Mouse (Mus musculus): ENCODE data around the gene Tra2a. TPM values are rescaled to one million over a fixed set of nuclear protein-coding genes. Genes with fewer than 3 reads are reported as not detected.
A peak's percentile ranks its signal among the peaks of the same experiment; 100 is the strongest.
"Not testable (repeated sequence)": the region's sequence is repeated elsewhere in the genome, so short reads cannot be mapped to it uniquely, and the experiment has no call there.

The Tra2a gene
- polyA plus RNA-seq, 1 experiment from 2014 or later, result 148 TPM

DNA sequence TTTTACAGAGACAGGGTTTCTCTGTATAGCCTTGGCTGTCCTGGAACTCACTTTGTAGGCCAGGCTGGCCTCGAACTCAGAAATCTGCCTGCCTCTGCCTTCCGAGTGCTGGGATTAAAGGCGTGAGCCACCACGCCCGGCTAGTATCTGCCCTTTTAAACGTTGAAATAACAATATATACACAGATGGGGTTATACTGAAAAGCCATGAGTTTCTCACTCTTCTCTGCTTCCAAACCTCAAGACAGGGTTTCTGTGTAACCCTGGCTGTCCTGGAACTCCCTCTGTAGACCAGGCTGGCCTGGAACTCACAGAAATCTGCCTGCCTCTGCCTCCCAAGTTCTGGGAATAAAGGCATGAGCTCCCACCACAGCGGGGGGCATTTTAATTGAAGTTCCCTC, 613 bp upstream of the Tra2a start:
- WGBS, result 92% methylated on average over 7 of the region's 7 CpGs
- H3K4me2 ChIP-seq (replicated peaks), result peak overlapping the region; percentile 70; the same call in 1 of the 2 replicates
- not testable (repeated sequence) for H3K4me3 ChIP-seq

DNA sequence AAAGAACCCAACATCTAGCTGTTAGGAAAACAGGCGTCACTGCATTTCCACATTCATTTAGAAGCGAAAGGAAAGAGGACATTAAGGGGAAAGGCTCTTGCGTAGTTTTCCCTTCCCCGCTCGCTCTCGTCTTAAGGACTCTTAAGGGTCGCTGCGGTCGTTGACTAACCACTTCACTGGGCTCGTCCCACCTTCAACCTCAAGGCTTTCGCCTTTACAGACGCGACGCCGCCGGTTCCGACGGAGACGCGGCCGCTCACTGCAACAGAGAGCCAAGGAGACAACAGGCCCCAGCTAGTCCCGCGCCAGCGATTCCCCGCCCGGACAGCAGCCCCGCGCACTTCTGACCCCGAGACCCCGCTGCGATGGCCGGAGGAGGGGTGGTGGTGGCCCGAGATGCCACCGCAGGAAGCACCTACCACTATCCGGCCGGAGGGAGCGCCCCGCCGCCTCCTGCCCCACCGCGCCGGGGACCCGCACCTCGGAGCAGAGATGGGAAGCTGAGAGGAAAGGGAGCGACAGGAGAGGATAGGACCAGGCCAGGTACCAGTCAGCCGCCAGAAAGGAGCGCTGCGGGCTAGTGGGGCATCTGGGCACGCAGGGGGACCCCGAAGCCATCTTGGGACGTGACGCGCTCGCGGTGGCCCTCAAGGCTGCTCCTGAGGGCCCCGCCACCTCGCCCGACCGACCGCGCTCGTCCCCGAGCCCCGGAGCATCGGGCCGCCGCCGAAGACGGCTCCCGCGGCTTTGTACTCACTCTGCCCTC, 569 bp downstream of the Tra2a start:
- Histone ChIP-seq H3K4me1 (peaks cover 23% of the 10 kb centered on the region), H3K4me3 (peak overlapping the region; percentile 100), H3K27ac (peak overlapping the region; percentile 98), H3K9ac (peak overlapping the region; percentile 99), H3K9me3 (replicated peaks) (no peaks in the 10 kb centered on the region), H3K36me3 (no peaks in the 10 kb centered on the region), H3K27me3 (no peaks in the 10 kb centered on the region), H3K4me2 (replicated peaks) (peak overlapping the region; percentile 70)
- ATAC-seq (ENCODE audit: low FRiP score), result peak; percentile 87
- WGBS, result under 1% methylated on average over 64 of the region's 71 CpGs

More for the DNA sequence above, 613 bp upstream of the Tra2a start:
- not testable (repeated sequence) for H3K9ac ChIP-seq; ATAC-seq (ENCODE audit: low FRiP score); H3K36me3 ChIP-seq; H3K27me3 ChIP-seq; H3K27ac ChIP-seq; H3K9me3 ChIP-seq (replicated peaks)
- H3K4me1 ChIP-seq, result peaks cover 23% of the 10 kb centered on the region

DNA sequence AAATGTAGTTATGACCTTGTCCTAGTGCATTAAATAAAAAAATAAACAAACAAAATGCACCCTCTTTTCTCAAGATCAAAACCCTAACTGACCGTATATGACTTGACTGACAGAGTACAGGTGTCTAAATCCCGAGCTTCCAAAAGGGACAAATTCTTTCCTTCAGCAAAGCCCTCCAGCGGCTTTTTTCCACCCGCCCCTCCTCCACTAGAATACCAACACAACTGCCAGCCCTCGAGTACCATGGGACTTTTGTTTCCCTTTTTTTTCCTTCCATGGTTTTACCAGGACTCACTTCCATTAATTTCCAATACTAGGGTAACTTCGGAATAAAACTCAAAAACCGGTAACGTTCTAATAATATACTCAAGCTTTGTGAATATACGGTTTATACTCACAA, 1.4 kb downstream of the Tra2a start:
- no peak for ATAC-seq (ENCODE audit: low FRiP score)
- no peaks in the 10 kb centered on the region for H3K36me3 ChIP-seq
- H3K27ac ChIP-seq, result no peak overlapping the region
- under 1% methylated on average over 9 of the region's 9 CpGs for WGBS
- peak overlapping the region; percentile 100 for H3K4me3 ChIP-seq
- H3K9me3 ChIP-seq (replicated peaks), result no peaks in the 10 kb centered on the region
- H3K4me2 ChIP-seq (replicated peaks), result peak overlapping the region; percentile 70
- peaks cover 25% of the 10 kb centered on the region for H3K4me1 ChIP-seq
- H3K9ac ChIP-seq, result peak overlapping the region; percentile 99
- H3K27me3 ChIP-seq, result no peaks in the 10 kb centered on the region

DNA sequence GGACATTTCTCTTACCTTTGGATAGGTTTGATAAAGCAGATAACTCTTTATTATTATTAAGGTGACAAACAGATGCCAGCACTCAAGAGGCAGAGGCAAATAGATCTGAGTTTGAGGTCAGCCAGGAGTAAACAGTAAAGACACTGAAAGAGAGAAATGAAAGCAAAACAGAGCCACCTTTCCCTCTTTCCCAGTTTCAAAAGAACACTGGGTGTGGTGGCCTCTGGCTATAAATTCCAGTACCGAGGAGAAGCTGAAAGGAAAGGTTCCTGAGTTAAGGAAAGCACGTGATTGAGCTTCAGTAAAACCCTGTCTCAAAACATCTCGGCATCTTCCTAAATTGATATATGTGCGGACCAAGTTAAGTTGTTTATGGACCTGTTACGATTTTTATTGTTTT, 4.1 kb downstream of the Tra2a start:
- no peak for ATAC-seq (ENCODE audit: low FRiP score)
- 71% methylated on average over 5 of the region's 5 CpGs for WGBS
- Histone ChIP-seq H3K9ac (no peak overlapping the region), H3K27me3 (no peaks in the 10 kb centered on the region), H3K36me3 (no peaks in the 10 kb centered on the region), H3K4me1 (peaks cover 25% of the 10 kb centered on the region), H3K9me3 (replicated peaks) (no peaks in the 10 kb centered on the region), H3K27ac (no peak overlapping the region), H3K4me3 (no peak overlapping the region), H3K4me2 (replicated peaks) (no peak overlapping the region)

DNA sequence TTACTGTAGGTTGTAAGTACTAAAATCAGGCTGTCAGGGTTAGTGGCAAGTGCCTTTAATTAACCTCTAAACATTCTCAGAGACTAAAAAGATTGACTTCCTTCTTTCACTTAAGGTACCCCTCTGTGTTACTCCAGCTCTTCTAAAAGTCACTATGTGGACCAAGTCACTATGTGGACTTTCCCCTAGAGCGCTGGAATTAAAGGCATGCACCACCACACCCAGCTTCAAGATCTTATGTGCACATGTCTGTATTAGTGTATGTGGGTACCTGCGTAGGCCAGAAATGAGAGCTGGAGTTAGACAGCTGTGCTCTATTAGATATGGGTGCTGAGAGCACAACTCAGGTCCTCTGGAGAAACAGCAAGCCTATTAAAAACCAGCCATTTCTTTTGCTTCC, 6.0 kb downstream of the Tra2a start:
- H3K4me3 ChIP-seq, result no peak overlapping the region
- H3K27ac ChIP-seq, result no peak overlapping the region
- no peaks in the 10 kb centered on the region for H3K27me3 ChIP-seq
- H3K36me3 ChIP-seq, result no peaks in the 10 kb centered on the region
- no peak overlapping the region for H3K9ac ChIP-seq
- no peak overlapping the region for H3K4me2 ChIP-seq (replicated peaks)
- WGBS, result 92% methylated on average over 2 of the region's 2 CpGs
- ATAC-seq (ENCODE audit: low FRiP score), result no peak
- H3K9me3 ChIP-seq (replicated peaks), result no peaks in the 10 kb centered on the region
- H3K4me1 ChIP-seq, result peaks cover 25% of the 10 kb centered on the region

DNA sequence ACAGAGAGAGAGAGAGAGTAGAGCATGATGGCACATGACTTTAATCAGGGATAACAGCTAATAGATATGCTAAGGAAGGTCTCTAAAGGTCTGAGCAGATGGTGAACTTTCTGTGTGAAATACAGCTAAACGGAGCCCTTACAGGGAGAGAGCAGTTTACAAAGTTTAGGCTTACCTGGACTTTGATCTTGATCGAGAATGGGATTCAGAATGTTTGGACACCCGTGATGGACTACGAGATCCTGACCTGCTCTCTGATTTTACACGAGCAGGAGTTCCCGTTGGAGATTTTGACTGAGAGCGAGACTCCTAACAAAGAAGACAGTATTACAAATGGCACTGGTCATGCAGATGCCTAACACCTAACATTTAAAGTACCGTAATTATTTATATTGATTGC, 11.6 kb downstream of the Tra2a start:
- Histone ChIP-seq H3K27ac (no peak overlapping the region), H3K9ac (no peak overlapping the region), H3K4me3 (no peak overlapping the region), H3K9me3 (replicated peaks) (no peaks in the 10 kb centered on the region), H3K27me3 (no peaks in the 10 kb centered on the region), H3K4me1 (no peaks in the 10 kb centered on the region), H3K36me3 (peaks cover 37% of the 10 kb centered on the region), H3K4me2 (replicated peaks) (no peak overlapping the region)
- no peak for ATAC-seq (ENCODE audit: low FRiP score)
- 93% methylated on average over 8 of the region's 8 CpGs for WGBS

DNA sequence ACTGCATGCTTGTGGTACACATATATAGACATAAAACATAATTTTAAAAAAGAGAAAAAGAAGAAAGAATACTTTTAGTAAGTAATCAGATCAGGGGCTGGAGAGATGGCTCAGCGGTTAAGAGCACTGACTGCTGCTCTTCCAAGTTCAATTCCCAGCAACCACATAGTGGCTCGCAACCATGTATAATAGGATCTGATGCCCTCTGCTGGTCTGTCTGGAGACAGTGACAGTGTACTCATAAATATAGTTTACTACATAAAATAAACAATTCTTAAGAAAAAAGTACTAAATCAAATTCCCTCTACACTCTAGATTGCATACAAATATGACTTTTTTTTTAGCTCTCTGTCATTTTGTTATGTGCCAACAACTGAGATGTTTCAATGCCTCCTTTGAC, 12.6 kb downstream of the Tra2a start:
- Histone ChIP-seq H3K27me3 (no peaks in the 10 kb centered on the region), H3K4me3 (no peak overlapping the region), H3K27ac (no peak overlapping the region), H3K9ac (no peak overlapping the region), H3K4me2 (replicated peaks) (no peak overlapping the region), H3K9me3 (replicated peaks) (no peaks in the 10 kb centered on the region), H3K4me1 (no peaks in the 10 kb centered on the region), H3K36me3 (peaks cover 43% of the 10 kb centered on the region)
- WGBS, result 98% methylated on average over 2 of the region's 2 CpGs
- ATAC-seq (ENCODE audit: low FRiP score), result no peak

DNA sequence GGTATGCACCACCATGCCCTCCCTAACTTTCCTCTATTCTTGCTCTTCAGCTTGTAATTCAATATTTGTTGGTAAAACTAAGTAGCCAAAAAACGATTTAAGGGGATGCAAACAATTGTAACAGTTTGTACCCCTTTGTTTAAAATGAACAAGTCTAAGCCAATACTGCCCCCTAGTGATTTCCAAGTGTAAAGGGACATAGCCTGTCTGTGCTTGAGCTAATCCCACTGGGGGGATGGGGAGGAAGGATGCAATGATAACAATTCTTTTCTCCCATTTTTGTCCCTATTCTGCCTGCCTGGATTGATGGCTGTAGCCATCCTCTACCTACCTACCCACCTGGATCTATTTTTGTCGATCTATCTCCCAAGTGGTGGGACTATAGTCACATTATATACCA, 16.6 kb downstream of the Tra2a start:
- peak; percentile 48; the same call in 1 of the 2 replicates for ATAC-seq (ENCODE audit: low FRiP score)
- WGBS, result 61% methylated on average over 2 of the region's 2 CpGs
- no peaks in the 10 kb centered on the region for H3K9me3 ChIP-seq (replicated peaks)

DNA sequence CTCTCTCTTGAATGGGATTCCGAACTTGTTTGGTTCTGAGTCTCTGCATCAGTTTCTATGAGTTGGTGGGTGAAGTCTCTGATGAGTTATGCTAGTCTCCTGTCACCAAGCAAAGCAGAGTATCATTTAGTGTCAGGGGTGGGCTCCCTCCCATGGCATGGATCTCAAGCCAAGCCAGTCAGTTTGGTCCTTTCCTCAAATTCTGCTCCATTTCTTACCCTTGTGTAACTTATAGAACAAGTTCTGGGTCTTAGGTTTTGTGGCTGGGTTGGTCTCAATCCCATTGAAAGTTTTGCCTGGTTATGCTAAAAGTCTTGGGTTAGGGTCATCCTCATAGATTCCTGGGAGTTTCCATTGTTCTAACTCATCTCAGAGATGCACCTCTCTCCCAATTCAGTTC, 21.5 kb downstream of the Tra2a start:
- Histone ChIP-seq H3K4me3 (no peak overlapping the region), H3K27me3 (no peaks in the 10 kb centered on the region), H3K4me1 (no peaks in the 10 kb centered on the region), H3K9ac (no peak overlapping the region), H3K4me2 (replicated peaks) (no peak overlapping the region), H3K9me3 (replicated peaks) (no peaks in the 10 kb centered on the region), H3K27ac (no peak overlapping the region), H3K36me3 (peaks cover 53% of the 10 kb centered on the region)
- no peak for ATAC-seq (ENCODE audit: low FRiP score)
- WGBS, result 87% methylated on average over 1 of the region's 1 CpGs

More for the DNA sequence above, 16.6 kb downstream of the Tra2a start:
- Histone ChIP-seq H3K27me3 (no peaks in the 10 kb centered on the region), H3K4me2 (replicated peaks) (no peak overlapping the region), H3K27ac (no peak overlapping the region), H3K36me3 (peaks cover 75% of the 10 kb centered on the region), H3K4me3 (no peak overlapping the region), H3K4me1 (no peaks in the 10 kb centered on the region), H3K9ac (no peak overlapping the region)

DNA sequence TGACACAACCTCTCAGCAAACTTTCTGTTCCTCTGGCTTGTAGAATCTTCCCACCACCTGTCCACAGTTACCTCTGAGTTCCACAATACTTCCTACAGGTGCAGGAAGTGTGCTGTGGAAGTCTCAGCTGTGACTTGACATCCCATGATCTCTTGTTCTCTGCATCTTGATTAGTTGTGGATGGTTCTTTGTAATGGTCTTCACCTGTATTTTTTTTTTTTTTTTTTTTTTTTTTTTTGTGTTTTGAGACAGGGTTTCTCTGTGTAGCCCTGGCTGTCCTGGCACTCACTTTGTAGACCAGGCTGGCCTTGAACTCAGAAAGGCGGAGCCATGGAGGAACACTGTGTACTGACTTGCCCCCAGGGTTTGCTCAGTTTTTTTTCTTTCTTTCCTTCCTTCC, 22.3 kb downstream of the Tra2a start:
- no peaks in the 10 kb centered on the region for H3K4me1 ChIP-seq
- peaks cover 50% of the 10 kb centered on the region for H3K36me3 ChIP-seq
- no peaks in the 10 kb centered on the region for H3K9me3 ChIP-seq (replicated peaks)

DNA sequence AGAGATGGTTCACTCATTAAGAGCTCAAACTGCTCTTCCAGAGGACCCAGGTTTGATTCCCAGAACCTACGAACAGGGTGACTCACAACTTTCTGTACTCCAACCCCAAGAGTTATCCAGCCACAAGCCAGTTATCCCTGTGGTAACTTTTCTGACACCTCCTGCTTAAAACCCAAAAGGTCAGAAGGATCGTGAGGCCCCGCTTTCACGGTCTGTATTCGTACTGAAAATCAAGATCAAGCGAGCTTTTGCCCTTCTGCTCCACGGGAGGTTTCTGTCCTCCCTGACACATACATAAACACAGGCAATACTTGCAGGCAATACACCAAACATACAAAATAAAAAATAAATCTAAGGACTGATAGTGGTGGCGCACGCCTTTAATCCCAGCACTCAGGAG, 27.5 kb downstream of the Tra2a start:
- no peak overlapping the region for H3K9ac ChIP-seq
- no peak overlapping the region for H3K4me3 ChIP-seq
- 61% methylated on average over 9 of the region's 9 CpGs for WGBS
- no peaks in the 10 kb centered on the region for H3K4me1 ChIP-seq
- peaks cover 5% of the 10 kb centered on the region; the same call in 1 of the 2 replicates for H3K36me3 ChIP-seq
- ATAC-seq (ENCODE audit: low FRiP score), result peak; percentile 90
- H3K4me2 ChIP-seq (replicated peaks), result no peak overlapping the region
- no peaks in the 10 kb centered on the region for H3K27me3 ChIP-seq
- H3K9me3 ChIP-seq (replicated peaks), result no peaks in the 10 kb centered on the region
- H3K27ac ChIP-seq, result no peak overlapping the region

More for the DNA sequence above, 22.3 kb downstream of the Tra2a start:
- 94% methylated on average over 1 of the region's 1 CpGs for WGBS
- Histone ChIP-seq H3K9ac (no peak overlapping the region), H3K27ac (no peak overlapping the region), H3K4me3 (no peak overlapping the region), H3K4me2 (replicated peaks) (no peak overlapping the region), H3K27me3 (no peaks in the 10 kb centered on the region)
- ATAC-seq (ENCODE audit: low FRiP score), result no peak

DNA sequence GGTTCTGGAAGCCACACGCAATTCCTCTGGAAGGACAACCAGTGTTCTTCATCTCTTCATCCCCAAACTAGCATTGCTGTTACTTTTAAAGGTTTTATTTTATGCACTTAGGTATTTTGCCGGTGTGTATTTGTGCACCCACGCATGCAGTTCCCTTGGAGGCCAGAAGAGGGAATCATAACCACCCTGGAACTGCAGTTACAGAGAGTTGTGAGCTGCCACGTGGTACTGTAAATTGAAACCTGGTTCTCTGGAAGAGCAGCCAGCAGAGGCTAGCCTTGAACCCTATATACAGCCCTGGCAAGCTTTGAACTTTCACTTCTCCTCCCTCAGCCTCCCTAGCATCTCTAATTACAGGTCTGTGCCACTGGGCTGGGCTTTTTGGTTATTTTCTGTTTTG, 30.5 kb downstream of the Tra2a start:
- H3K9ac ChIP-seq, result no peak overlapping the region
- no peak overlapping the region for H3K4me2 ChIP-seq (replicated peaks)
- no peak overlapping the region for H3K4me3 ChIP-seq
- WGBS, result 53% methylated on average over 4 of the region's 4 CpGs
- H3K27ac ChIP-seq, result no peak overlapping the region
- H3K36me3 ChIP-seq, result no peaks in the 10 kb centered on the region
- no peak for ATAC-seq (ENCODE audit: low FRiP score)
- H3K27me3 ChIP-seq, result no peaks in the 10 kb centered on the region
- H3K4me1 ChIP-seq, result no peaks in the 10 kb centered on the region
- no peaks in the 10 kb centered on the region for H3K9me3 ChIP-seq (replicated peaks)

DNA sequence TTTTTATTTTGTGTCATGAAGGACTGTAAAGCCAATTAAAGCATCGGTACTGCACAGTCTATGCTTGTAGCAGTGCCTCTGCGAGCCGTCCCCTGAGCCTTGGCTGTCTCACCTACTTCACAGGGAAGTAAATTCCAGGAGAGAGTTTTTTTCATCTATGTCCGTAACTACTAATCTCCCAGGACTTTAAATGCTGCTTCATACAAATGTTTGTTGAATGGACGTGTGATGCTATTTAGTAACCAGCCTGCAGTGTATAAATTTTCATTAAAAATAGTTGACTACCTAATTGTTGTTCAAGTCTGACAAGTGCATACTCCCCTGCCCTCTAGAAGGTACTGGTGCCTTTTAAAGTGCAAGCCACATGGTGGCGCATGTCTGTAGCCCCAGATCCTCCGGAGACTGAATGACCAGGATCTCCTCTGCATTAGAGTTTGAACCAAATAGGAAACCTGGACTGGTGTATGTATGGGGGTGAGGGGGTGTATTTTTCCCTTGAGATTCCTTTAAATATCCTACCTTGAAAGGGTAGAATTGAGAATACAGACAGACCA, 35.6 kb downstream of the Tra2a start:
- Histone ChIP-seq H3K27ac (no peak overlapping the region), H3K36me3 (no peaks in the 10 kb centered on the region), H3K4me1 (no peaks in the 10 kb centered on the region), H3K9ac (no peak overlapping the region), H3K4me3 (no peak overlapping the region), H3K4me2 (replicated peaks) (no peak overlapping the region), H3K9me3 (replicated peaks) (no peaks in the 10 kb centered on the region), H3K27me3 (no peaks in the 10 kb centered on the region)
- 16% methylated on average over 7 of the region's 7 CpGs for WGBS
- ATAC-seq (ENCODE audit: low FRiP score), result no peak
